Mouse (Mus musculus) telencephalon, adult 2 months (tissue): ENCODE results near the gene Ppp1r9a.

Experiments
- DNase-seq: peaks from one replicate; pipeline ENCODE4 v3.0.0-alpha.2; 2011; ENCODE audit warnings: low read depth, low spot score

Ppp1r9a gene

GRCm38 (mm10) chr6:5005491-5006275 is 103.0 kb downstream of the Ppp1r9a start:
- DNase-seq, result no peak

- DNase-seq, result no peak
Measured at GRCm38 (mm10) chr6:5006283-5006946, 103.7 kb downstream of the Ppp1r9a start.

- no peak for DNase-seq
Measured at GRCm38 (mm10) chr6:5008166-5008565, 105.4 kb downstream of the Ppp1r9a start.

DNA sequence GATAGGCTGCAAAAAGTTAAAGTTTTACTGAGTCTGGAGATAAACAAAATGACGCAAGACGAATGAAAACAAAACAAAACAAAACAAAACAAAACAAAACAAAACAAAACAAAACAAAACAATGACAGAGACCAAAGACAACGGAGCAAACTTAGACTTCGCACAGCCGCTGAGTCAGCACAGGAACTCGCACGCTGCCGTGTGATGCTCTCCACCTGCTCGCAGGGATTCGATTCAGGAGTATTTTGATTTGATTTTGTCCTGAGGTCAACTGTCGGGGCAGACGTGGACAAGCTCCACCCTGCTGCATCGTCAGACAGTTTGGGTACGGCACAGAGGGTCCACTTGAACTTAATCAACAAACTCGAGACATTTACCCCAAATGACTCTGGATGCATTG is 105.9 kb downstream of the Ppp1r9a start:
- no peak for DNase-seq

GRCm38 (mm10) chr6:5010553-5011416 is 108.1 kb downstream of the Ppp1r9a start:
- no peak for DNase-seq

GRCm38 (mm10) chr6:5012794-5013193 is 110.1 kb downstream of the Ppp1r9a start:
- no peak for DNase-seq

DNA sequence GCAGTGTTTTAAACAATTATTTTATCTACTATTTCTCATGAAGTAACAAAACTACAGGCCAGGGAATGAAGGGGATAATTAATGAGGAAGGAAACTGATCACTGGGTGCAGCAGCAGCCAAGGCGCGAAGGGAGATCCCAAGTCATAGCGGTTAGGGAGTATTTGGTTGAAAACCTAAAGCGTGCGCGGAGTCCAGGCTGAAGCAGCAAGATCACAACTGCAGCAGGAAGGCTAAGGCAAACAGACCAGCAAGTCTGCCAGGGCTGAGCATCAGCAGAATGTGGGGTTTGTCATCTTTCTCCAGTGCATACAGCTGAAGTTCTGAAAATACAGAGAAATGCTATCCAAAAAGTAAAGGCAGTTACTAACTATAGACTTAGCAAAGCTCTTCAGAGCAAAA is 111.8 kb downstream of the Ppp1r9a start:
- DNase-seq, result peak; percentile 38

- DNase-seq, result no peak
Measured at GRCm38 (mm10) chr6:5015173-5015572, 112.5 kb downstream of the Ppp1r9a start.

GRCm38 (mm10) chr6:5017945-5018511 is 115.3 kb downstream of the Ppp1r9a start:
- no peak for DNase-seq

- DNase-seq, result no peak
Measured at GRCm38 (mm10) chr6:5019208-5019607, 116.5 kb downstream of the Ppp1r9a start.

- DNase-seq, result no peak
Measured at GRCm38 (mm10) chr6:5019969-5020368, 117.3 kb downstream of the Ppp1r9a start.

GRCm38 (mm10) chr6:5020510-5020909 is 117.8 kb downstream of the Ppp1r9a start:
- DNase-seq, result no peak

DNA sequence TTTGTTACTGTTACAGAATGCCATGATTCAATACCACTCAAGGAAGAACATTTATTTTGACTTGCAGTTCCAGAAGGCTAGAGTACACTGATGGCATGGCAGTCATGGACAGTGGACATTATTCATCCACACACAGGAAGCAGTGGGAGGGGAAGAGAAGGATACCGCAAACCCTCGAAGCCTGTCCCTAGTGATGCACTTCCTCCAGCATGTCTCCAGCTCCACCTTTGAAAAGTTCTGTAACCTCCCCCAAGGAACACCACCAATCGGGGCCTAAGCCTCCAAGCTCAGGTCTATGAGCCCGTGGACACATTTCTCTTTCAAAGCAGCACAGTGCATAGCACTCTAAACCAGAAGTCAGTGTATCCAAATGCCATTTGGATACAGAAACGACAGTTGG is 120.0 kb downstream of the Ppp1r9a start:
- DNase-seq, result no peak

DNA sequence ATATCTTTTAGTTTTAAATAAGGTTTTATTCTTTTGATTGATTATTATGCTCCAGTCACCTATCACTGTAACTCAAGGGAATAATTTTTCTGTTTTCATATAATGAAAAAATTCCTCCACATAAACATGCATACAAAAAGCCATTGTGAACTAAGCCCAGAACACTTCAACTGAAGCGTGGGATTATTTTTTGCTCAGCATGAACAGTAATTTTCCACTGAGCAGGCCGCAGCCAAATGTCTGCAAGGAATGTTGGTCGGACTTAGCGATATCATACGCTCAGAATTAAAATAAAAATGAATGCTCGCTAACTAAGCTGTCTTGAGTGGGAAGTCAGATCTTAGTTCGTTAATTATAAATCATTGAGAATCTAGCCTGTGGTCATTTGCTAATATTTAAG is 122.2 kb downstream of the Ppp1r9a start:
- DNase-seq, result no peak

- no peak for DNase-seq
Measured at GRCm38 (mm10) chr6:5026772-5027171, 124.1 kb downstream of the Ppp1r9a start.

DNA sequence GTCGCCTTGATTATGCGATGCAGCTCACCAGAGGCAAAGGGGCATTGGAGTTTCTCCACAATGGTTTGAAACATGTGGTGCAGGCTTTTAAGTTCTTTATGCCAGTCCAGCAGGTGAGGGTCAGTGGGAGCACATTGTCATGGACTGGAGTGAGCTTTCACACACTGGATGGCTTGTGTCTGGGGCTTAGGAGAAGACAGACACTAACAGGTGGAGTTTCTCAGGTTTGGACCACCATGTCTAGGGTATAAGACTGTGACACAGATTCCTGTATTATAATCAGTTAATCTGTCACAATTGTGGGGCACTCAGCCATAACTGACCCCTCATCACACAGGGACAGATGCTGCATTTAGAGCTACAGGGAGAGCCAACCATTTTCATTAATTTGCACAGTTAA is 124.5 kb downstream of the Ppp1r9a start:
- no peak for DNase-seq

- DNase-seq, result no peak
Measured at GRCm38 (mm10) chr6:5027801-5028200, 125.1 kb downstream of the Ppp1r9a start.

DNA sequence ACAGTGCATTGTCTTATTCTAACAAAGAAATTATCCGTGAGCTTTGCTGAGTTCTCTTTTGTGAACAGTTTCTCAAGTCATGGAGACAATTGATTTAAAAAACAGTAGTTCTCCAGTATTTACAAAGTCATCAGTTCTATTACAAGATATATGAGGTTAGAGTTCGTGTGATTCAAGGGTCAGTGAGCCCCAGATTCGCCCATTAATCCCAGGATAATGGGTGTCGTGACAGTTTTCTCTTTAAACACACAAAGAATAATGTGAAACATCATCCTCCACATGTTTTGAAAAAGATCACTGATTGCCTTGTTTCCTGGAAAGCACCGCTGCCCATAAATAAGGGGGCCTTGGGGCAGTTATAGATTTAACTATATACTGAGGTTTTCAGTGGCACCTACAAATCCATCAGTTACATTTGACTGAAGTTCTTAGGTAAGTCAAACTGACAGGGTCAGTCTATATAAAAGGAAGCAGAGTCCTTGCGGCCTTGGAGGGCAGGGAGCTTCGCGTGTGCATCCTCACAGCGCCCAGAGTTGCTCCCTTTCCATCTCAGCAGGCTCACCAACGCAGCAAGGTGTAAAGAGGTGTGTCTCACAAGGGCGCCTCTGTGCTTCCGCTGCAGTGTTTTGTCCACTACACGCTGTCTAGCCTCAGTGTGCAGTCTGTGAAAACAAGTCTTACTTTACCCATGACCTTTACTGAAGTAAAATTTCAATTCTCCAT is 126.6 kb downstream of the Ppp1r9a start:
- DNase-seq, result no peak

DNA sequence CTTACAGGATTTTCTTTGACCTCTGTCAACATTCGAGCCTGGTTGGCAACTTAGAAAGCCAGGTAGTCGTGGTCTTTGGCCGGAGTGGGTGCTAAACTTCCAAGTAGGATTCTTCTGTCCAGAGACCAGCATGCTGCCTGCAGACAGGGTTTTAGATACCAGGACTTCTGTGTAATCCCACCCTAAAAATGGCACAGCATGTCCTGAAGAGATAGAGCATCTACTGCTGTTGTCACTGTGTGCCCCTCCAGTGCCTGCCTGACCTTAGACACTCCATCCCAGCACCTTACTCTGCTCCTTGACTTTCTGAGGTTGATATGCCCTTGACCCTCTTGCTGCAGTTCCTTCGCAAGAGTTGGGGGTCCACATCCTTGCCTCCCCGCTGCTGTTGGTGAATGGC is 127.2 kb downstream of the Ppp1r9a start:
- DNase-seq, result no peak

GRCm38 (mm10) chr6:5032986-5033633 is 130.4 kb downstream of the Ppp1r9a start:
- DNase-seq, result no peak

DNA sequence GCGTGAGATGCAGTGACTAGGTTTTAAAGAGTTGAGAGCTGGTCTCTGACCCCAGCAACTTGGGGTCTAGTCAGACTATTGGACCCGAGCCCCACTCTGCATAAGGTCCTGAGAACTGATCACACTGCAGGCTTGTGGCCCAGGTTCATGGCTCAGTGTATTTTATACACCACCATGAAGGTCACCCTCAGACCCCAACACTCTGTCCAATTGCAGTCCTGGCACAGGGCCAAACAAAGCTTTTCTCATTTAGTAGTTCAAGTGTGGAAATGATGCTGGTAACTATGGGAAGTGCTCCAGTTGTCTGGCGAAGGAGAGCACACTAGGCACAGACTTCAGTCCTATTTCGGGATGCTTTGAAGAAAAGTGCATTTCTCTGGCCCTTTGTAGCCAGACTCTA is 134.5 kb downstream of the Ppp1r9a start:
- DNase-seq, result no peak
